Mouse (Mus musculus) megakaryocyte, embryonic 14.5 days (primary cell): ENCODE measurements around the gene Myt1l.

ENCODE experiments used
- FLI1 ChIP-seq: IDR thresholded peaks from 2 replicates; pipeline ENCODE4 v1.6.1; 2012; ENCODE audit warnings: low read length, inconsistent platforms, mixed read lengths
- GATA1 ChIP-seq: IDR thresholded peaks from 3 replicates; pipeline ENCODE4 v1.6.1; 2012; ENCODE audit warnings: mixed read lengths, low read length, inconsistent platforms, borderline replicate concordance

DNA sequence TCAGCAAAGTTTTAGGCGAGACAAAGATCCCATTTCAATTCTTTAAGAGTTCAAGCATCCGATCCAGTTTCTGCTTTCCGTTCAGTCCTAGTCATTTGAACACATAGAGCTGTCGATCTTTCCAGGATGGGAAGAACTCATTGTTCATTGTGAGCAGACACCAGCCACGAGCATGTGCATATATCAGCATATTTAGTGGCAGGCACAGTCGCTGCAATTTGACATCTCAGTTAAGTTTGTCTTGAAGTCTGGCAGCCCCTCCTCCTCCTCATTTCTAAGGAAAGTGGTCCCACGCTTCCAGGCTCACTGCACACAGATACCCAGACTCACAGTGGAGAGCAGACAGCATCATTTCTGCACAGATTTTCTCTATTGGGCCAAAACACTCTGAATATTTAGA lies 25.0 kb downstream of the Myt1l start:
- TF ChIP-seq FLI1: no peak
- no peak for TF ChIP-seq GATA1
